11 mouse cellular contexts compared by ENCODE assay signal in the genomic region with DNA sequence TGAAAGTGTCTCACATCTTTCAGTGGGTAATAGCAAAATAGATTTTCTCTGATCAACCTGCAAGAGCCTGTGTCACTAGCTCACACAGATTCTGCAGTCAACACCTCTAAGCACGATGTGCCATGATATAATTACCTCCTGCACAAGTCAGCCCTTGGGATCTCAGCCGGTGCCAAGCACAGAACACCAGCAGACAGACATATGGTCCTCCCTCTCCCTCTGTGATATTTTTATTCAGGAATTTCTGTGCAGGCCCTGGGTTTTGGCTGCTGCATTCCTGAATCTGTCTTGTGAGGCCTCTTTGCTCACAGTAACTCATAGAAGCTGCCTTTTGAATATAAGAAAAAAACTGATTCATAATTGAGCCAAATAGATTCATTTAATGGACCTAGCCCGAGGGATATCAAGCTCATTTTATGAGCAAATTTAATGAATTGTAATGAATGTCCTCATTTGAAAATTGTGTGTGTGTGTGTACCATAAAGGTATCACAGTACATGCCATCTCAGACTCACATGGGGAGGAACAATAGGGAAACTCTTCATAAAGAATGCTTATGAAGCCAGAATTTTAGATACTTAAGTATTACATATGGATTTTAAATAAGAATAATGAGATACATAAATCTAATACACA.
DNase-seq lines count a peak whose midpoint lies in the region; ATAC-seq lines count a peak whose summit lies in the region.
"Had no signal": no experiment of that assay in that cellular context is flagged by ENCODE, and none has a peak within 500 bp of the region (broad histone marks: within the 10 kb centered on the region; RNA-seq: fewer than 3 reads in every experiment).

No protein-coding gene starts in this region.

- H3K9ac ChIP-seq in forebrain, embryonic 15.5 days (replicated peaks) = no peak overlapping the region
- no peak overlapping the region for H3K9ac ChIP-seq in hindbrain, embryonic 16.5 days (ENCODE audit: low read depth, low read length)
- no peak overlapping the region for H3K9ac ChIP-seq in midbrain, embryonic 16.5 days (ENCODE audit: low read depth, low read length)
- no peak overlapping the region for H3K9ac ChIP-seq in intestine, embryonic 15.5 days
- H3K9ac ChIP-seq: midbrain, embryonic 12.5 days had no signal

- no peaks in the 10 kb centered on the region; the same call in 1 of the 2 replicates for H3K4me1 ChIP-seq in forebrain, embryonic 15.5 days
- no peaks in the 10 kb centered on the region for H3K4me1 ChIP-seq in forebrain, embryonic 10.5 days
- no peaks in the 10 kb centered on the region; the same call in 1 of the 2 replicates for H3K4me1 ChIP-seq in hindbrain, embryonic 16.5 days (ENCODE audit: control insufficient read depth, insufficient read depth, low read depth, low read length)
- H3K4me1 ChIP-seq in midbrain, embryonic 16.5 days (ENCODE audit: control insufficient read depth, insufficient read depth, low read length) = no peaks in the 10 kb centered on the region
- H3K4me1 ChIP-seq in intestine, embryonic 15.5 days (replicated peaks) = no peaks in the 10 kb centered on the region
- H3K4me1 ChIP-seq: midbrain, embryonic 12.5 days had no signal

- ATAC-seq in forebrain, embryonic 15.5 days (replicated peaks) = peak; percentile 93
- peak; percentile 83 for ATAC-seq in hindbrain, embryonic 16.5 days
- 0 out of 2 replicates have a peak, but pooled peaks have one; percentile 32 for ATAC-seq in midbrain, embryonic 16.5 days
- no peak for ATAC-seq in intestine, embryonic 15.5 days

- H3K27me3 ChIP-seq in forebrain, embryonic 15.5 days = no peaks in the 10 kb centered on the region
- H3K27me3 ChIP-seq in forebrain, embryonic 10.5 days (ENCODE audit: poor library complexity, severe bottlenecking) = no peaks in the 10 kb centered on the region
- H3K27me3 ChIP-seq in hindbrain, embryonic 16.5 days (replicated peaks; ENCODE audit: control insufficient read depth, insufficient read depth, low read length) = no peaks in the 10 kb centered on the region
- H3K27me3 ChIP-seq in midbrain, embryonic 16.5 days (ENCODE audit: control insufficient read depth, insufficient read depth, low read depth, low read length) = no peaks in the 10 kb centered on the region
- no peaks in the 10 kb centered on the region for H3K27me3 ChIP-seq in intestine, embryonic 15.5 days (replicated peaks)
- H3K27me3 ChIP-seq: CH12.LX; midbrain, embryonic 12.5 days had no signal

- 50% methylated on average over 3 of the region's 3 CpGs for WGBS in forebrain, embryonic 15.5 days
- 86% methylated on average over 3 of the region's 3 CpGs for WGBS in forebrain, embryonic 10.5 days
- 44% methylated on average over 3 of the region's 3 CpGs for WGBS in hindbrain, embryonic 16.5 days
- 58% methylated on average over 3 of the region's 3 CpGs for WGBS in midbrain, embryonic 16.5 days
- WGBS in intestine, embryonic 15.5 days = 62% methylated on average over 3 of the region's 3 CpGs

- no peaks in the 10 kb centered on the region for H3K9me3 ChIP-seq in forebrain, embryonic 15.5 days
- no peaks in the 10 kb centered on the region for H3K9me3 ChIP-seq in forebrain, embryonic 10.5 days
- no peaks in the 10 kb centered on the region; the same call in 1 of the 2 replicates for H3K9me3 ChIP-seq in hindbrain, embryonic 16.5 days (ENCODE audit: control insufficient read depth, low read length)
- H3K9me3 ChIP-seq in midbrain, embryonic 16.5 days (replicated peaks; ENCODE audit: control insufficient read depth, low read length, poor library complexity, severe bottlenecking) = no peaks in the 10 kb centered on the region
- H3K9me3 ChIP-seq in intestine, embryonic 15.5 days = no peaks in the 10 kb centered on the region
- H3K9me3 ChIP-seq: midbrain, embryonic 12.5 days had no signal

- H3K4me3 ChIP-seq in forebrain, embryonic 15.5 days = no peak overlapping the region
- no peak overlapping the region for H3K4me3 ChIP-seq in forebrain, embryonic 10.5 days
- no peak overlapping the region for H3K4me3 ChIP-seq in hindbrain, embryonic 16.5 days (ENCODE audit: low read length)
- H3K4me3 ChIP-seq in midbrain, embryonic 16.5 days (ENCODE audit: low read depth, low read length) = no peak overlapping the region
- no peak overlapping the region for H3K4me3 ChIP-seq in intestine, embryonic 15.5 days (replicated peaks)
- H3K4me3 ChIP-seq: midbrain, embryonic 12.5 days had no signal

- H3K36me3 ChIP-seq in forebrain, embryonic 15.5 days = no peaks in the 10 kb centered on the region
- H3K36me3 ChIP-seq in forebrain, embryonic 10.5 days (replicated peaks) = no peaks in the 10 kb centered on the region
- no peaks in the 10 kb centered on the region for H3K36me3 ChIP-seq in hindbrain, embryonic 16.5 days (ENCODE audit: control insufficient read depth, insufficient read depth, low read length)
- H3K36me3 ChIP-seq in midbrain, embryonic 16.5 days (ENCODE audit: control insufficient read depth, insufficient read depth, low read length) = no peaks in the 10 kb centered on the region
- no peaks in the 10 kb centered on the region for H3K36me3 ChIP-seq in intestine, embryonic 15.5 days
- H3K36me3 ChIP-seq: midbrain, embryonic 12.5 days had no signal

- no peak for DNase-seq in forebrain, embryonic 10.5 days (ENCODE audit: extremely low spot score, low spot score)
- DNase-seq in cerebellum, postnatal 36 days = peak; percentile 34 to 40
- no peak for DNase-seq in spleen, adult 12 weeks (ENCODE audit: low spot score)
- no peak for DNase-seq in thymus, postnatal 10 days (ENCODE audit: low spot score in 2 of 2)
- DNase-seq: liver had no signal

- no peak overlapping the region for H3K4me2 ChIP-seq in forebrain, embryonic 15.5 days (replicated peaks)
- no peak overlapping the region for H3K4me2 ChIP-seq in hindbrain, embryonic 16.5 days (ENCODE audit: low read length)
- no peak overlapping the region for H3K4me2 ChIP-seq in midbrain, embryonic 16.5 days (ENCODE audit: low read length)
- no peak overlapping the region for H3K4me2 ChIP-seq in intestine, embryonic 15.5 days (replicated peaks)
- H3K4me2 ChIP-seq: midbrain, embryonic 12.5 days had no signal

- H3K27ac ChIP-seq in forebrain, embryonic 15.5 days (replicated peaks) = peak overlapping the region; percentile 45; the same call in 1 of the 2 replicates
- no peak overlapping the region for H3K27ac ChIP-seq in forebrain, embryonic 10.5 days
- no peak overlapping the region for H3K27ac ChIP-seq in hindbrain, embryonic 16.5 days (ENCODE audit: low read depth, low read length)
- H3K27ac ChIP-seq in midbrain, embryonic 16.5 days (ENCODE audit: low read length) = no peak overlapping the region
- no peak overlapping the region for H3K27ac ChIP-seq in intestine, embryonic 15.5 days
- H3K27ac ChIP-seq: midbrain, embryonic 12.5 days had no signal

Comparison
In these comparisons a context has a peak if more than half of its experiments do, and no peak if none do; other contexts are left out.
1. DNase-seq: peak in cerebellum, postnatal 36 days (2 of 2); none in forebrain, embryonic 10.5 days (single experiment), spleen, adult 12 weeks (single experiment) and thymus, postnatal 10 days (0 of 2).